Mouse (Mus musculus): ENCODE measurements around the gene Gm37240.

- TF ChIP-seq CTCF (IDR thresholded peaks at IDR 0.05; ENCODE audit: insufficient read depth, low read depth, low read length) (no peak), POLR2A (IDR thresholded peaks at IDR 0.05; ENCODE audit: insufficient read depth, low read depth, low read length) (peak; percentile 66)
Measured at GRCm38 (mm10) chr3:84952135-84952534, 935.2 kb downstream of the Gm37240 start.

All from olfactory bulb, adult 2 months (tissue).